Mouse (Mus musculus): ENCODE results near the gene Ugt1a10. TPM values are rescaled to one million over a fixed set of nuclear protein-coding genes. Genes with fewer than 3 reads are reported as not detected.
"Not testable (repeated sequence)": the region's sequence is repeated elsewhere in the genome, so short reads cannot be mapped to it uniquely, and the experiment has no call there.

The Ugt1a10 gene
- total RNA-seq, 2 experiments from 2014 or later, result not detected

- ATAC-seq (replicated peaks; ENCODE audit: low FRiP score, low TSS enrichment, poor library complexity, severe bottlenecking), result not testable (repeated sequence)
These were observed 170.1 kb downstream of the Ugt1a10 start for GRCm38 (mm10) chr1:88225301-88225700.

DNA sequence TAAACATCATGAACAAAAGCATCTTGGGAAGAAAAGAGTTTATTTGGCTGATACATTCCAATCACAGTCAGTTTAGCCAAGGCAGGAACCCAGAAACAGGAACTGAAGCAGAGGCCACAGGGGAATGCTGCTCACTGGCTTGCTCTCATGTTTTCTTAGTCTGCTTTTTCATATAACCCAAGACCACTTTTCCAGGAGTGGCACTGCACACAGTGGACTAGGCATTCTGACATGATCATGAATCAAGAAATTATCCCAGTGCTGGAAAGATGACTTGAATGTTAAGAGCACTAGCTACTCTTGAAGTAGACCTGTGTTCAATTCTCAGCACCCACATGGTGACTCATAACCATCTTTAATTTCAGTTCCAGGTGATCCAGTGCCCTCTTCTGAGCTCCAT, 170.6 kb downstream of the Ugt1a10 start:
- no peak for ATAC-seq (replicated peaks; ENCODE audit: low FRiP score, low TSS enrichment, poor library complexity, severe bottlenecking)

GRCm38 (mm10) chr1:88226670-88227379, 171.6 kb downstream of the Ugt1a10 start, which contains the start of gene Mroh2a:
TSS of gene Mroh2a (plus strand) at chr1:88226986.
- ATAC-seq (replicated peaks; ENCODE audit: low FRiP score, low TSS enrichment, poor library complexity, severe bottlenecking), result no peak

DNA sequence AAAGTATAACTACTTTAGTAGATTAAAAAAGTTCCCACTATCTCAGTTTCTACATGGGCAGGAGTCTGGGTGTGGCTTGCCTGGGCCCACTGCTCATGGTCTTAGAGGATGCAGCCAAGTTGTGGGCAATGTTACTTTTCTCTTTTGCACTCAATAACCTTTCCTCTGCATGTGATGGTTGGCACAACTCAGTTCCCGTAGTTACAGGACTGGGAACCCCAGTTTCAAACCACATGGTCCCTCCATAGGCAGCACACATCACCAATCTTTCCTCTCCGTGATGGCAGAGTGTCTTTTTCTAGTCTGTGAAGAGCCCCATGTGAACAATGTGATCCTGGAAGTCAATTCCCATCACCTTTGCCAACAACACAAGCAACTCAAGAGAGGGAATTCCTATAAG, 172.3 kb downstream of the Ugt1a10 start:
- no peak for ATAC-seq (replicated peaks; ENCODE audit: low FRiP score, low TSS enrichment, poor library complexity, severe bottlenecking)

GRCm38 (mm10) chr1:88228121-88228520, 172.9 kb downstream of the Ugt1a10 start:
- no peak for ATAC-seq (replicated peaks; ENCODE audit: low FRiP score, low TSS enrichment, poor library complexity, severe bottlenecking)

DNA sequence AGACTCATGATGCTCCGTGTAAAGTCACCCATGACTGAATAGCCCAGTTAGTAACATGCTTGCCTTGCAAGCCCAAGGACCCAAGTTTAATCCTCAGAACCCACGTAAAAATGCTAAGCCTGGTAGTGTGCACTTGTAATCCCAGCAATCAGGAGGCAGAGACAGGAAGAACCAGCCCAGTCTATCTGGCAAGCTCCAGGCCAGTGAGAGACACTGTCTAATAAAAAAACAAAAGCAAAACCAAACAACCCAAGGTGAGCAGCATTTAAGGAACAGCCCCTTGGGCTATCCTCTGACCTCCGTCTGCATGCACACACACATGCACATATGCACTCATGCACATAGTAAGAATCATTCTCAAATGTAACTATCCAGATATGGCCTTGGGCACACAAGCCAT, 174.4 kb downstream of the Ugt1a10 start:
- ATAC-seq (replicated peaks; ENCODE audit: low FRiP score, low TSS enrichment, poor library complexity, severe bottlenecking), result no peak

DNA sequence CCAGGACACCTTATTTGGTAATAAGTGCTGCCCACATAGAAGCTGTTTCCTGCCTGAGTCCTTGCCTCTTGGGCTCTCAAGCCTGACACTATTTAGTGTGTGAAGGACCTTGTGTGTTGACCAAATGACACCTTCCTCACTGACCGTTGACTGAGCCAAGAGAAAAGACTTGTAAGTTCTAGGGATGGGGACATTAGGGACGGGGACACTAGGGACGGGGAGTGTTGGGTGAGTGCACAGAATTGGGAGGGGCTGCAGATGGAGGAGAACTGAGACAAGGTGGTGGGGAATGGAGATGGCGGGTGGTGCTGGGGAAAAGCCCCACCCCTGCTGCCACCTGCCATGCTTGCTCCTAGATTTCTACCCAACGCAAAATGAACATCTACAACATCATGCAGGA, 174.8 kb downstream of the Ugt1a10 start:
- ATAC-seq (replicated peaks; ENCODE audit: low FRiP score, low TSS enrichment, poor library complexity, severe bottlenecking), result no peak

GRCm38 (mm10) chr1:88230421-88230820, 175.2 kb downstream of the Ugt1a10 start:
- no peak for ATAC-seq (replicated peaks; ENCODE audit: low FRiP score, low TSS enrichment, poor library complexity, severe bottlenecking)

DNA sequence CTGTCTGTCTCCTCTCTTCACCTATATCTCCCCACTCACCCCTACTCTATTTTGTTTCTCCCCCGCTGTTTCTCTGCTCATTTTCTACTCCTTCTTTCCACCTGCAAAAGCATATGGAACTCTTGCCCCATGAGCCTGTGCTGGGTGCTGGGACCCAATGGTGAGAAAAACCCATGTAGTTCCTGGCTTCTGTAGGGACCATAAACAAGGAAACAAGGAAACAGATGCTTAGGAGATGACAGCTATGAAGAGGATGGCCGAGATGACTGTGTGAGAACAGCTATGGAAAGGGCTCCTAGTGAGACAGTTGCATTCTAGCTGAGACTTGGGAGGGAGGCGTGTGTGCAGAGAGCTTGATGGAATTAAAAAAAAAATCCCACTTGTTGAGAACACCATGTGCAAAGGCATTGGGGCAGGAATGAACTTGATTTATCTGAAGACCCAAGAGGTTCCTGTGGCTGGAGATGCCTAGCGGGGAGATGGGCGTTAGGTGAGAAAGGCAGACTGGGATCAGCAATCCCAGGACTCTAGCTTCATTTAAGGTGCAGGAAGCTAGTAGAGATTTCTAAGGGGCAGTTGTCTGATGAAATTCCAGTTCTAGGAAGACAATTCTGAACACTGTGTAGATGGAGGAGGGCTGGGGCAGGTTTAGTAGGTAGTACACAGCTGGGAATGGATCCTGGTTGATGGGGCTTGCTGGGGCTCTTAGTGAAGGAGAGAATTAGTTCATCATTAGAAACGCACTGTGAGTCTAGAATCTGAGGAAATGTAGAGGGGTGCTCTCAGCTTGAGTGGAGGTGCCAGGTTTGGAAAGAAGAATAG, 176.0 kb downstream of the Ugt1a10 start:
- ATAC-seq (replicated peaks; ENCODE audit: low FRiP score, low TSS enrichment, poor library complexity, severe bottlenecking), result no peak

DNA sequence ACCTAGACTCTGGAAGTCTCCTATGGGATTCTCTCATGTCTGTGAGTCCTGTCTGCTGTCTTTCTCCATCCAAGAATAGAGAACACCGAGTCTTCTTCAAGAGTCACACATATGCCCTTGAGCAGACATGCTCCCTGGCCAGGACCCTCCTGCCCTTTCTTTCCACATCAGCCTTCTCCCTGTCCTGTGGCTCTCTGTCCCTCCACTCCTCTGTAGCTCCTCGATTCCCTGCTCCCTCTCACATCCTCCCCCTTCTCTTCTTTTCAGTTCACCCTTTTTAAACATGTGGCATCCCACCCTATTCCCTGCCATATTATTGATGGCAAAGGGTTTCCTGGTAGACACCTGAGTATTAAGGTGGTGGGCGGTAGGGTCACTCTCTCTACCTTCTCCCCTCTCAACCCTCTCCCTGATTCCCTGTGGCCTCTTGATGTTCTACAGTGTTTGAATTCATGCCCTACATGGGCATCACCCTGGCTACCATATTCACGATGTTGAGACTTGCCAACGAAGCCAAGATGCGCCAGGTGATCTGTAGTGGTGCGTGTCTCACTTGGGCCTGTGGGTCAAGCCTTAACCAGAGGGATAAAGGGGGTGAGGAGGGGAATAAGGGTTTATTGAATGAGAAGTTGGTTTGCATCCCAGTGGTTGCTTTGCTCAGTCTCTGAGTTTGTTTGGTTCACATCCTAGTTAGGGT, 176.8 kb downstream of the Ugt1a10 start:
- ATAC-seq (replicated peaks; ENCODE audit: low FRiP score, low TSS enrichment, poor library complexity, severe bottlenecking), result no peak

DNA sequence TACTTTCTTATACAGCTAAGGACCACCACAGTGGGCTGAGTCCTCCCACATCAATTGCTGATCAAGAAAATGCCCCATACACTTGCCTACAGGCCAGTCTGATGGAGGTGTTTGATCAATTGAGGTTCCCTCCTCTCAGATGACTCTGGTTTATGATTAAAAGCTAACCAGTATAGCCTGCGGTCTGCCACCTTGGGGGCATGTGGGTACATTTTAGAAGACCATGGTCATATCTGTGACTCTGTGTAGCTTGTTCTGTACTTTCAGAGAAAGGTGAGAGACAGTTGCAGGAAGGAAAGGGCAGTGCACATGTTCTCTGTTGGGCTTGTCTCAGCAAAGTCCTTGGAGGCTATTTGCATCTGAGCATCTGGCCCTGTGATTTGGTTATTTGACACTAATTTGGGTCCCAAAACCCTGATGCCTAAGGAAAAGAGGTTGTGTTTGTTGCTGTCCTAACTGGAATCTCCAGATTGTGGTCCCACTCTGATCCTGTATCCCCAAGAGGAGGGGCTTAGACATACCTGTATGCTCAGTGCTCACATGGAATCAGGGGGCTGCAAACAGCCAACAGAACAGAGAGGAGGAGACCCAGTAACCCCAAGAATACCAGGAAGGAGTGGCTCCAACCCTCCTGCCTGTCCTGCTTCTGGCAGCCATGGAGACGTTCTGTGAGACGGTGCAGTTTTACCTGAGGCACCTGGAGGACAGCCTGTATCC, 177.6 kb downstream of the Ugt1a10 start:
- ATAC-seq (replicated peaks; ENCODE audit: low FRiP score, low TSS enrichment, poor library complexity, severe bottlenecking), result no peak

- no peak for ATAC-seq (replicated peaks; ENCODE audit: low FRiP score, low TSS enrichment, poor library complexity, severe bottlenecking)
These were observed 178.4 kb downstream of the Ugt1a10 start for GRCm38 (mm10) chr1:88233421-88234247.

DNA sequence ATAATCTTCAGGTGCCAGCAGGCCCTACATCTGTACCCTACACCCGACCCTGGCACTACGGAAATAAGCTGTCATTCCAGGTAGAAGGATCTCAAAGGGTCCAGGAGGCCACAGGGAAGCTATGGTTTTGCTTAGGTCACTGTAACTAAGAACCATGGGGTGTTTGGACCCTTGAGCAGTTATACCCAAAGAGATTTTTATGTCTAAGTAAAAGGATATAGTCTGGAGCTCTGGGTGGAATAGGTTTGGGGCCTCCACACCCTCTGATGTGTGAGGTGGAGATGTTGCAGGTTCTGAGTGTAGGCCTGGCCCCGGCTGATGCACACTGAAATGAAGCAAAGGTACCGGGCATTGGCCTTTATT, 179.0 kb downstream of the Ugt1a10 start:
- no peak for ATAC-seq (replicated peaks; ENCODE audit: low FRiP score, low TSS enrichment, poor library complexity, severe bottlenecking)

- no peak for ATAC-seq (replicated peaks; ENCODE audit: low FRiP score, low TSS enrichment, poor library complexity, severe bottlenecking)
These were observed 179.5 kb downstream of the Ugt1a10 start for GRCm38 (mm10) chr1:88234646-88235045.

DNA sequence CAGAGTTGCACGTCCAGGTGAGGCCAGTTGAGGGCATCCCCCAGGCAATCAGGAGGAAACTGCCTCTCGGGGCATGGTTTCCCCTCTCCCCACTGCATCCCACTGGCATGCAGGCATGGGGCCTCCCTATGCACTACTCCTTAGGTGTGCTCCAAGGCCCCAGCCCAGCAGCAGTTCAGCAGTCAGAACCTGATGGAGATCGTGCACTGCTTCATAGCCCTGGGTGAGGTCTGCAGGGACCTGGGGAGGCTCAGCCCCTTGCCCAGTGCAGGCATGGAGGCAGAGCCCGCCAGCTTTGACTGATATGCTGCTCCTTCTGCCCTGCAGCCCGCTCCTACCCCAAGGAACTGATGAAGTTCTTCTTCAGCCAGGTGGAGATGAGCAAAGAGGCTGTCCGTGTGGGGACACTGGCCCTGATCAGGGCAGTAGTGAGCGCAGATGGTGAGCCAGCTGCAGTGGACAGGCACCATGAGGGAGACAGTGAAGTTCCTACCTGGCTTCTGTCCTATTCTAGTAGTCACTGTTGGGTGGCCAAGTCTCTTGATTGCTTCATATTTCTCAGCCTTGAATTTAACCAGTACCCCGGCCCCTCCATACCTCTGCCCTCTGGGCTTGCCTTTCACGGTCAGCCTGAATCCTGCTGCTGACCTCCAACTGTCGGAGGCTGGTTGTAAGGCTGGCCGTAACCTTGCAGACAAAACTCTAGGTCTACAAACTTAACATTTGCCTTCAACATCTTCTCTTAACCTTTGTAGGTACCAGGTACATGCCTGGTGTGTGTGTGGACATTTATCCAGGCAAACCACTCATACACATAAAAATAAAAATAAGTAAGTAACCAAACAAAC, 180.1 kb downstream of the Ugt1a10 start:
- ATAC-seq (replicated peaks; ENCODE audit: low FRiP score, low TSS enrichment, poor library complexity, severe bottlenecking), result no peak

GRCm38 (mm10) chr1:88235894-88236415, 180.8 kb downstream of the Ugt1a10 start:
- no peak for ATAC-seq (replicated peaks; ENCODE audit: low FRiP score, low TSS enrichment, poor library complexity, severe bottlenecking)

DNA sequence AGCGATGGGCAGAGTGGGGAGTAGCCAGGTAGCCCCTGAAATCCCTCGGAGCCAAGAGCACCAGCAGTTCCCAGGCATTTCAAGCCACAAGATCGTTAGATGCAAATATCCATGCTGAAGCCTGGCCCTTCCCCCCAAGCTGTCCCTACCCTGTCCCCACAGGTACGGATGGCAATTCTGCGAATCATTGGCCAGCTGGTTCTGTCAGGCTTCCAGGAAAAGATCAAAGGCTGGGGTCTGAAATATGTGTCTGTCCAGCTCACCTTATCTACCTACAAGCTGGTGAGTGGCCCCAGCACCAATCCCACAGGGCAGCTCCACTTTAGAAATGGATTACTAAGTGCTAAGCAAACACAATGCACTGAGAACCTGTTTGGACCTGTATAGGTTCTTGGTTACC, 182.1 kb downstream of the Ugt1a10 start:
- no peak for ATAC-seq (replicated peaks; ENCODE audit: low FRiP score, low TSS enrichment, poor library complexity, severe bottlenecking)

DNA sequence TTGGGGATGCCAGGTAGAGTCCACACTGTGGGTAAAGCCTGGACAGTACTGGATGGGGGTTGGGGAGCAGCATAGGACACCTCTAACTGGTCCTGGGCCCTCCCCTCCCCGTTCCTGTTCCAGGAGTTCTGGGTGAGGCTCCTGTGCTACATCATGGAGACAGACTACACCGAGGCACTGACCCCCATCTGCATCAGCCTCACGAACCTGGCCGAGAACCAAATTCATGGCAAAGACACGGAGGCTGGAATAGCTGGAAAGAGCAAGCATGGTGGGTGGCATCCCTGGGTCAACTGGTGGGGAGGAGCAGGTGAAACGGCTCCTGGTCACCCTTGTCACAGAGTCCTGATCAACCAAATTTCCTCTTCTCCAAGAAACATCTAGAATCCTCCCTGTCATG, 183.6 kb downstream of the Ugt1a10 start:
- no peak for ATAC-seq (replicated peaks; ENCODE audit: low FRiP score, low TSS enrichment, poor library complexity, severe bottlenecking)

Data from megakaryocyte-erythroid progenitor cell, adult 5-6 weeks (primary cell).